Mouse (Mus musculus) spleen, postnatal 36 days (tissue): ENCODE measurements around the gene Olfr654.

Experiments
- DNase-seq, 2 experiments: peaks; one replicate each; pipeline ENCODE4 v3.0.0; 2022; ENCODE audit warnings: low spot score in 2 of 2, mixed read lengths in 1 of 2

Olfr654 gene

GRCm38 (mm10) chr7:104586725-104587124 is at the start of gene Olfr654:
TSS of gene Olfr654 (plus strand) at chr7:104587025.
- no peak for DNase-seq

GRCm38 (mm10) chr7:104549833-104550232 is 37.0 kb upstream of the Olfr654 start, which contains the start of gene Olfr651:
TSS of gene Olfr651 (plus strand) at chr7:104550133.
- no peak for DNase-seq

- no peak for DNase-seq
Measured at GRCm38 (mm10) chr7:104552700-104553099, 34.1 kb upstream of the Olfr654 start.

DNA sequence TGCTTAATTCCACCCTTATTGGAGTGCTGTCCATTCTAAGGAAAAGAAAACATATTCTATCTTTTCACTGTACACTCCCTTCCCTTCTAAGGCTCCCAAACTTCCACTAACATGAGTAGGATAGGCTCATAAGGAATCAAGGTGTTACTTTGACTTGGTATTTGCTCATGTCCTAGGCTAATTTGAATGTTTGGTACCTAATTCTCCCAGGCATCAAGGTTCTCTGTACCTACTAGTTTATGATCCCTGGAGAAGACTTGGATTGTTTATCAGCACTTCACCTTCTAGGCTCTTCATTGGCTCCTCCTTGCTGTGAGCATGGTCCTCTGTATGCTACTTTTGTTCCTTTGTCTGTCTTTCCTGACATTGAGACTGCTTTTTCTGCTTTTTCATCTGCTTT is 26.2 kb upstream of the Olfr654 start, which contains the start of gene Olfr652:
Olfr652 (plus strand) TSS at position 301 of the 400 bp plus-strand sequence.
- no peak for DNase-seq

- DNase-seq: no peak
Measured at GRCm38 (mm10) chr7:104577014-104577413, 9.8 kb upstream of the Olfr654 start, which contains the start of gene Olfr653. TSS of gene Olfr653 (plus strand) at chr7:104577314.

DNA sequence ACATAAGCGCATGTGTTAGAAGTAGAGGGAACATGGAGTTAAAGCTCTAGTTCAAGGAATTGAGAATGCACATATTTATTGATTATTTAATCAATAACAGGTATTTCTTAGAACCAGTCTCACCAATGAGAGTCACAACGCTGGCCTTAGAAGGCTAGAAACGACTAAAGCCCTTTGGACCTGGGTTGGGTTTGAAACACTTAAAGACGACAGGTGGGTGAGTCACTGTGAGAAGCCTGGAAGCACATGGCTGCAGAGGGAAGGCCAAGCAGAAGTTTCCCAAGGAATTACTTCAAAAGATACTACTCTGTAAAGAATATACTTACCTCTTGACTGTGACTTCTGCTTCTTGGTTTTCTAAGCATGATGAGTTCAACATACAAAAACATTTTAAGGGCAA is 6.0 kb upstream of the Olfr654 start:
- DNase-seq: no peak

GRCm38 (mm10) chr7:104581429-104581828 is 5.4 kb upstream of the Olfr654 start:
- DNase-seq: no peak

- DNase-seq: no peak
Measured at GRCm38 (mm10) chr7:104588274-104588673, 1.4 kb downstream of the Olfr654 start.

DNA sequence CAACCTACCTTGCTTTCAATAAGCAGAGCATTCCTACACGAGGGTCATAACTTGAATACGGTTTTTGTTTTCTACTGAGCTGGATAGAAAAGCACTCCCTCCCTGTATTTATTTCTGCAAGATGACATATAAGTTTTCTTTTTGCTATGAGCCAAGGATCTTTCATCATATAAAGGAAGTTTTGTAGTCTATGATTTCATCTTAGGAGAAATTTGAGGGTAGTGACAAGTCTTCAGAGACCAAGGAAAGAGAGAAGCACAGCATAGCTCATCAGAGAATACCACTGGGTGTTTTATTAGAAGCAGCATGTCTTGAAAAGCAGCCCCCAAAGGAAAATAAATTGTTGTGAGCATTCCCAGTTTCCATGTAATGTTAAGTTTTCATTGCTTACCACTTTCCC is 14.9 kb downstream of the Olfr654 start, which contains the start of gene Olfr655:
Olfr655 (minus strand) TSS at position 101 of the 400 bp plus-strand sequence.
- DNase-seq: no peak

GRCm38 (mm10) chr7:104603173-104603572 is 16.3 kb downstream of the Olfr654 start:
- peak; percentile 33 to 41 for DNase-seq

DNA sequence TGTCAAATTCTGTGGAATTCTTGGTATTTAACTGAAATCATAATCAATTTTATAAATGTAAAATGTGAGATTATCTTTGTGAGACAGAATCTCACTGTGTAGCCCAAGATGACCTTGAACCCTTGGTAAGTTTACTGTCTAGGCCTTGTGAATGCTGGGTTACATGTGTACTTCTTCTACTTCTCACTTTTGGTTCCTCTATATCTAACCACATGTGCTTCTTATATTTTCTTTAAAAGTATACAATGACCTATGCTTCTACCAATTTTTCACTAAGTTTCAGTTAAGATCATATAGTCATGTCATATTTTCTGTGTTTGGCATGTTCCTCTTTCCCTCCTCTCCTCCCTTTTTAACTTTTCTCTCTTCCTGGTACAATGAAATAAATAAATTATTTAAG is 17.9 kb downstream of the Olfr654 start:
- DNase-seq: no peak

GRCm38 (mm10) chr7:104613655-104614054 is 26.8 kb downstream of the Olfr654 start, which contains the start of gene Olfr656:
TSS of gene Olfr656 (plus strand) at chr7:104613955.
- no peak for DNase-seq

- no peak for DNase-seq
Measured at GRCm38 (mm10) chr7:104624494-104624893, 37.7 kb downstream of the Olfr654 start, which contains the start of gene Olfr657. TSS of gene Olfr657 (plus strand) at chr7:104624794.
